Mouse (Mus musculus) central nervous system, embryonic 14 days (tissue): ENCODE results near the gene Itgb1bp2. TPM values are rescaled to one million over a fixed set of nuclear protein-coding genes. Genes with fewer than 3 reads are reported as not detected.

Experiments used
- polyA plus RNA-seq: library from polyadenylated mRNA; depleted of rRNA; stranded (reverse); fragments of >200 nt; gene quantifications from 2 replicates; pipeline ENCODE4 v1.2.3, GENCODE M21; 2012; rRNA removed

The Itgb1bp2 gene
- 5.6 and 17.6 TPM in 2 replicates for polyA plus RNA-seq

DNA sequence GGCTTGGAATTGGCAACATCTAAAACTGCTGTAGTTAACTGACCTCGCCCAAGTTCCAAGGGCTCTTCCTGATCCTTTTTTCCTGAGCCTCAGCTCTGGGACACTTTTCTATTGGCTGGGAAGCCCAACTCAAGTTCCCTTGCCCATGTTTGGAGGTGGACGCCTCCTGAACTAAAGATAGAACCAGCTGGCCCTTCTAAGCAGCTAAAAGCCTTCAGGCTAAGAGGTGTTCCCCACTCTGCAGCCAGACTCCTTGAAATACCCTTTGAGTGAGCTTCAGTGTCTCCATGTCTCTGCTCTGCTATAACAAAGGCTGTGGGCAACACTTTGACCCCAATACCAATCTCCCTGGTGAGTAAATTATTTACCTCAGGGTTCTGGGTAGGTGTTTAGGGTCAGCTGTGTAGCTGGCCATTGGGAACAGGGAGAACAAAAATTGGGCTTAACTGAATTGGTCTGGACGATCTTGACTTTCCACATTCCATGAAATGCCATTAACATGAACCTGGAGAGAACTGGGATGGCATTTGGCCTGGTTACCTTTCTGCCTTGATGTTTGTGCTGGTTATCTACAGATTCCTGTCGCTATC is at the start of gene Itgb1bp2:
Itgb1bp2 (plus strand) TSS at position 203 of the 590 bp plus-strand sequence.

DNA sequence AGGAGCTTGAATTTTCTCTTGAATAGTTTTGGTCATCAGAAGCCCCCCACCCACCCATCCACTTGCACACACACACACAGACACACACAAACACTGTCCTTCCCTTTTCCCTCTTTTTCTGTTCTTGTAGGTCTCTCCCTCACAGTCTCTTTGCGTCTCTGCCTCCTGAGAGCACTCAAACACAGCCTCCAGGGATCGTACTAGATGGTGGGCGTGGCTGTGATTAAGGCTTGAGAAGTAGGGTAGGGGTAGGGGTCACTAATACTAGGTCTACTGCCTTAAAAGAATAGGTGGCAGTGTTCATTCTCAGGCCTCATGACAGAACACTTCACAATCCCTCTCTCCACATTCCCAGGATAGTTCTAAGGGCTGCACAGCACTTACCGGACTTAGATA is 28.2 kb upstream of the Itgb1bp2 start, which contains the start of gene Zmym3:
Zmym3 (minus strand) TSS at position 150 of the 396 bp plus-strand sequence.

DNA sequence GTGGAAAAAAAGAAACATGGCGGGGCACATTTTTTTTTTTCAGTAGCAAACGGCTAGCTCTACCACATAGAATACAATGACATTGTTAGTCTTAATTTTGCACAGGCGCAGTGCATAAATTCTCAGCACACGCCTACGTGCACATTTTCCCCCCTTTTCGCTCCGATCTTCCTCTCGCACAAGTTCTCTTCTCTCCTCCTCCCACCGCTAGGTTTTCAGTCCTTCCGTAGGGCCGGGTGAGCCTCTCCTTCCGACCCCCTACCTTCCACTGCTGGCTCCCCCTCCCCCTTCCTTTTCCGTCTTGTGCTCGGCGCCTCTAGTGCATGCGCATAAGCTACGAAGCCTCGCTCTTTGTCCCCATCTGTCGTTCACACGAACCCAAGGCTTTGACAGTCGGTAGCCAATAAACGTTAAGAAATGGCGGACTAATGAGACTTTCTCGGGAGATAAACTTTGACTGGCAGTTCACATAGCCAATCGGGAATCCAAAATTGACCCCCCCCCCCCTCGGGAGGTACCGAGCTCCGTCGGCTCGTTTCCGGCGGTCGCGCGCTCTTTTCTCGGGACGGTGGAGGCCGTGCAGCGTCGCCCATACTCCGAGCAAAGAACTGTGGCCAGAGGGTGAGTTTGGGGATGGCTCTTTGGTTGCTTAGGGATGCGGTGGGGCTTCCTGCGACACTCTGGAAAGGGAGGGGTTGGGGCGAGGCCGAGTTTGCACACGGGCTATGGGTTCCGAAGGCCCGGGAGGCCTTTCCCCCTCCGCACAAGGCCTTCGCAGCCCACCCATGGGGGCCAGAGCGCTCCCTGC is 19.5 kb upstream of the Itgb1bp2 start, which contains the start of gene Nono:
Nono (plus strand) TSS at position 177 of the 808 bp plus-strand sequence.

Other genes starting within 250 kb of the Itgb1bp2 start
- gene Snx12, start 226.5 kb upstream of the Itgb1bp2 start, polyA plus RNA-seq, result 57.4 and 58.9 TPM in 2 replicates
- gene Foxo4, start 194.6 kb upstream of the Itgb1bp2 start, polyA plus RNA-seq, result 13.2 and 16.4 TPM in 2 replicates
- gene Gm614, start 185.1 kb upstream of the Itgb1bp2 start, polyA plus RNA-seq, result 0.14 TPM in 1 of 2 replicates, not detected in the other
- gene Il2rg, start 180.8 kb upstream of the Itgb1bp2 start, polyA plus RNA-seq, result 5.3 and 7.4 TPM in 2 replicates
- not detected in 2 replicates for gene Gm20489, start 180.1 kb upstream of the Itgb1bp2 start, polyA plus RNA-seq
- gene Med12, start 175.1 kb upstream of the Itgb1bp2 start, polyA plus RNA-seq, result 62.7 and 79.2 TPM in 2 replicates
- gene Nlgn3, start 149.9 kb upstream of the Itgb1bp2 start, polyA plus RNA-seq, result 34.2 and 36.0 TPM in 2 replicates
- 0.43 and 0.46 TPM in 2 replicates for gene Gjb1, start 72.7 kb upstream of the Itgb1bp2 start, polyA plus RNA-seq
- gene Zmym3, start 28.2 kb upstream of the Itgb1bp2 start, polyA plus RNA-seq, result 187 and 193 TPM in 2 replicates
- gene Nono, start 19.8 kb upstream of the Itgb1bp2 start, polyA plus RNA-seq, result 496 and 582 TPM in 2 replicates
- gene Taf1, start 83.6 kb downstream of the Itgb1bp2 start, polyA plus RNA-seq, result 40.1 and 44.4 TPM in 2 replicates
- gene Ogt, start 191.0 kb downstream of the Itgb1bp2 start, polyA plus RNA-seq, result 404 and 452 TPM in 2 replicates